36 mouse cellular contexts compared by ENCODE assay signal in genomic region chr9:45349851-45350250, GRCm38 (mm10). TPM values are rescaled to one million over a fixed set of nuclear protein-coding genes. Genes with fewer than 3 reads are reported as not detected.
"Had no signal": no experiment of that assay in that cellular context is flagged by ENCODE, and none has a peak within 500 bp of the region (broad histone marks: within the 10 kb centered on the region; RNA-seq: fewer than 3 reads in every experiment).

No protein-coding gene starts in this region.

- ATAC-seq: hindbrain, postnatal 0 days; intestine, embryonic 16.5 days; liver, embryonic 12.5 days had no signal

- H3K9ac ChIP-seq: heart, embryonic 13.5 days; heart, embryonic 15.5 days; hindbrain, embryonic 13.5 days; hindbrain, embryonic 15.5 days; kidney, embryonic 15.5 days; limb, embryonic 13.5 days; limb, embryonic 15.5 days; liver, embryonic 12.5 days; liver, embryonic 14.5 days had no signal

- H3K4me3 ChIP-seq: heart, embryonic 13.5 days; heart, embryonic 15.5 days; hindbrain, embryonic 13.5 days; hindbrain, embryonic 15.5 days; kidney, embryonic 15.5 days; limb, embryonic 13.5 days; limb, embryonic 15.5 days; liver, embryonic 12.5 days had no signal

- DNase-seq: gastrocnemius, postnatal 14 days; gastrocnemius, postnatal 36 days; heart, adult 18-20 months; heart, postnatal 14 days; heart, postnatal 36 days; kidney, adult 11 months; kidney, adult 2 months; kidney, adult 9 months; kidney, postnatal 14 days; kidney, postnatal 36 days; layer of hippocampus, adult 9-11 months; layer of hippocampus, postnatal 36 days; left cerebral cortex, postnatal 4 days had no signal

- H3K4me1 ChIP-seq: heart, embryonic 13.5 days; heart, embryonic 15.5 days; hindbrain, embryonic 15.5 days; kidney, embryonic 15.5 days; limb, embryonic 13.5 days; limb, embryonic 15.5 days; liver, embryonic 12.5 days had no signal

- H3K4me2 ChIP-seq: heart, embryonic 11.5 days; heart, embryonic 13.5 days; heart, embryonic 15.5 days; hindbrain, embryonic 13.5 days; hindbrain, embryonic 15.5 days; kidney, embryonic 15.5 days; limb, embryonic 13.5 days; limb, embryonic 15.5 days; liver, embryonic 12.5 days had no signal

- H3K36me3 ChIP-seq: heart, embryonic 13.5 days; heart, embryonic 15.5 days; hindbrain, embryonic 13.5 days; hindbrain, embryonic 15.5 days; kidney, embryonic 15.5 days; limb, embryonic 13.5 days; limb, embryonic 15.5 days; liver, embryonic 12.5 days had no signal

- H3K27ac ChIP-seq: heart, embryonic 13.5 days; heart, embryonic 15.5 days; hindbrain, embryonic 13.5 days; hindbrain, embryonic 15.5 days; hindbrain, postnatal 0 days; kidney, embryonic 15.5 days; kidney, postnatal 0 days; limb, embryonic 13.5 days; limb, embryonic 15.5 days; liver, embryonic 12.5 days; liver, embryonic 14.5 days had no signal

- H3K9me3 ChIP-seq: heart, embryonic 13.5 days; heart, embryonic 15.5 days; hindbrain, embryonic 13.5 days; hindbrain, embryonic 15.5 days; kidney, embryonic 15.5 days; limb, embryonic 13.5 days; limb, embryonic 15.5 days; liver, embryonic 12.5 days had no signal

- H3K27me3 ChIP-seq: hindbrain, embryonic 13.5 days; hindbrain, embryonic 15.5 days; kidney, embryonic 15.5 days; limb, embryonic 13.5 days; limb, embryonic 15.5 days; liver, embryonic 12.5 days had no signal

RNA-seq across cellular contexts. Expression of gene Fxyd6, which starts 20.1 kb away (rescaled TPM):
- total RNA-seq: hematopoietic stem cell, adult 5-6 weeks had no signal

RNA-seq across cellular contexts. Expression of gene Tmprss13, which starts 31.0 kb away (rescaled TPM):
- total RNA-seq: hematopoietic stem cell, adult 5-6 weeks; hindbrain, postnatal 0 days; layer of hippocampus, adult 18-20 months; layer of hippocampus, adult 8-10 months; layer of hippocampus, postnatal 14 days; layer of hippocampus, postnatal 36 days; left cerebral cortex, adult 18-20 months; left cerebral cortex, adult 8-10 months; left cerebral cortex, postnatal 10 days; left cerebral cortex, postnatal 25 days; left cerebral cortex, postnatal 4 days; liver, adult 2 months had no signal
- polyA plus RNA-seq: heart, embryonic 13.5 days; hindbrain, embryonic 13.5 days; hindbrain, embryonic 15.5 days; hindbrain, postnatal 0 days; large intestine, adult 2 months; liver, adult 2 months; liver, embryonic 12.5 days; liver, embryonic 14.5 days had no signal

RNA-seq across cellular contexts. Expression of gene Fxyd2, which starts 49.6 kb away (rescaled TPM):
- total RNA-seq: hematopoietic stem cell, adult 5-6 weeks; liver, adult 2 months had no signal
